Mouse (Mus musculus): Measurements from ENCODE around the gene Ppp2r5a. TPM values are rescaled to one million over a fixed set of nuclear protein-coding genes. Genes with fewer than 3 reads are reported as not detected.

Gene Ppp2r5a
- polyA plus RNA-seq, 1 experiment from 2014 or later = 14.4 TPM

DNA sequence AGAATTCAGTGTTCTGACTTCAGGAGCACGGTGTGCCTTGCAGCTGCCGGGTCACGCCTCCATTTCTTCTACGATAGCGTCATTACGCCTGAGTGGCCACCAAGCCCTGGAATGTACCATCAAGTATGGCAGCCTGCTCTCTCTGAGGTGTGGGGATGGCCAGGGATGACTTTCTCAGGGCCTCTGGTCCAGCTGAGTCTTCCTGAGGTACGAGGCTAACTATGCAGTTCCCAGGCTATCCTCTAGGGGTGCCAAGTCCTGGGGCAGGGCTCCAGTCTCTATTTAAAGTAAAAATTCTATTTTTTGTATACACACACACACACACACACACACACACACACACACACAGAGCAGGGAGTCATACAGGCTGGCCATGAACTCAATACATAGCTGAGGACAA is 97.5 kb downstream of the Ppp2r5a start:
- WGBS = 61% methylated on average over 7 of the region's 7 CpGs
- Histone ChIP-seq H3K4me1 (no peaks in the 10 kb centered on the region), H3K27me3 (no peaks in the 10 kb centered on the region), H3K27ac (no peak overlapping the region), H3K4me2 (no peak overlapping the region), H3K4me3 (no peak overlapping the region), H3K9ac (no peak overlapping the region), H3K9me3 (no peaks in the 10 kb centered on the region), H3K36me3 (peaks cover 27% of the 10 kb centered on the region)
- ATAC-seq (ENCODE audit: insufficient number of reproducible peaks, insufficient read depth, low FRiP score, low TSS enrichment, low read depth) = no peak

DNA sequence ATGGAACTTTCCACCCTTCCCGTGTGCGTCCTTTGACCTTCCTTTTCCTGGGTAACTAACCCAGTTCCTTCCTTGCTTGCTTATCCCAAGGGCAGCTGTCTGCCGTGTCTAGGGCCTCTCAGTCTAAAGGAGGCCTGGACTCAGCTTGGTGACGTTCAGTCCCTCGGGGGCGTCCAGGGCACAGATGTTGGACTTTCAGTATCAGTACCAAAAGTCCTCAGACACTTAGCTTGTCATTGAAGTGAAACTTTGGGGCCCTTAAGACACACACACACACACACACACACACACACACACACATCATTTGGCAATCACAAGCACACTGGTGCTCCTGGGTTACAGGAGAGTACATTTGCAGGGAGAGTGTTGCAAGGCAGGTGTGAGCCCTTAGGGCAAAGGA is 98.9 kb downstream of the Ppp2r5a start:
- H3K36me3 ChIP-seq = peaks cover 22% of the 10 kb centered on the region
- no peak overlapping the region for H3K9ac ChIP-seq
- H3K4me1 ChIP-seq = no peaks in the 10 kb centered on the region
- H3K4me3 ChIP-seq = no peak overlapping the region
- H3K27ac ChIP-seq = no peak overlapping the region
- H3K4me2 ChIP-seq = no peak overlapping the region
- H3K27me3 ChIP-seq = no peaks in the 10 kb centered on the region
- 52% methylated on average over 6 of the region's 6 CpGs for WGBS
- ATAC-seq (ENCODE audit: insufficient number of reproducible peaks, insufficient read depth, low FRiP score, low TSS enrichment, low read depth) = no peak
- no peaks in the 10 kb centered on the region for H3K9me3 ChIP-seq

DNA sequence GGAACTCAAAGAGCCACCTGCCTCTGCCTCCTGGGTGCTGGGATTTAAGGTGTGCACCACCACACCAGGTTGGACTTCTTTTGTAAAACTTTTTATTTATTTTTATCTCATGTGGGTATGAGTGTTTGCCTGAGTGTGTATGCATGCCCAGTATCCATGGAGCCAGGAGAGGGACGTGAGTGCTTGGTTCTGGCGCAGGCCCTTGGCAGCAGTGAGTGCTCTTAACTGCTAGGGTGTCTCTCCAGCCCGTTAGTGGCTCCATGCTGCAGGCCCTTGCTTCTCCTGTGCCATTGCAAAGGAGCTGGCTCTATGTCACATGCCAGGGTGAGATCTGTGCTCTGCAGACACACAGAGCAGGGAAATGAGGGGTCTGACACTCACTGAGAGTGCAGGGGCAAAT is 99.3 kb downstream of the Ppp2r5a start:
- no peak overlapping the region for H3K4me2 ChIP-seq
- 68% methylated on average over 3 of the region's 3 CpGs for WGBS
- no peaks in the 10 kb centered on the region for H3K27me3 ChIP-seq
- H3K36me3 ChIP-seq = peaks cover 22% of the 10 kb centered on the region
- no peak for ATAC-seq (ENCODE audit: insufficient number of reproducible peaks, insufficient read depth, low FRiP score, low TSS enrichment, low read depth)
- no peak overlapping the region for H3K9ac ChIP-seq
- H3K9me3 ChIP-seq = no peaks in the 10 kb centered on the region
- no peak overlapping the region for H3K4me3 ChIP-seq
- no peaks in the 10 kb centered on the region for H3K4me1 ChIP-seq
- H3K27ac ChIP-seq = no peak overlapping the region

Other genes starting within 250 kb of the Ppp2r5a start
- not detected in 2 replicates for gene Fam71a, start 238.5 kb downstream of the Ppp2r5a start, polyA plus RNA-seq (2015; fragmentation: Nextera tagmentation; extraction: Ambion mirVana)
- gene Atf3, start 185.2 kb downstream of the Ppp2r5a start, polyA plus RNA-seq (2015; fragmentation: Nextera tagmentation; extraction: Ambion mirVana) = 2.6 and 2.9 TPM in 2 replicates
- 88.3 and 94.7 TPM in 2 replicates for gene Nenf, start 85.1 kb downstream of the Ppp2r5a start, polyA plus RNA-seq (2015; fragmentation: Nextera tagmentation; extraction: Ambion mirVana)
- 17.8 and 18.3 TPM in 2 replicates for gene Tmem206, start 77.4 kb downstream of the Ppp2r5a start, polyA plus RNA-seq (2015; fragmentation: Nextera tagmentation; extraction: Ambion mirVana)
- gene Dtl, start 172.3 kb upstream of the Ppp2r5a start, polyA plus RNA-seq (2015; fragmentation: Nextera tagmentation; extraction: Ambion mirVana) = 60.5 and 64.2 TPM in 2 replicates
- gene Ints7, start 172.4 kb upstream of the Ppp2r5a start, polyA plus RNA-seq (2015; fragmentation: Nextera tagmentation; extraction: Ambion mirVana) = 66.0 and 66.2 TPM in 2 replicates

Measured in embryonic facial prominence, embryonic 13.5 days (tissue).